8 mouse cellular contexts compared by ENCODE assay signal in the genomic region with DNA sequence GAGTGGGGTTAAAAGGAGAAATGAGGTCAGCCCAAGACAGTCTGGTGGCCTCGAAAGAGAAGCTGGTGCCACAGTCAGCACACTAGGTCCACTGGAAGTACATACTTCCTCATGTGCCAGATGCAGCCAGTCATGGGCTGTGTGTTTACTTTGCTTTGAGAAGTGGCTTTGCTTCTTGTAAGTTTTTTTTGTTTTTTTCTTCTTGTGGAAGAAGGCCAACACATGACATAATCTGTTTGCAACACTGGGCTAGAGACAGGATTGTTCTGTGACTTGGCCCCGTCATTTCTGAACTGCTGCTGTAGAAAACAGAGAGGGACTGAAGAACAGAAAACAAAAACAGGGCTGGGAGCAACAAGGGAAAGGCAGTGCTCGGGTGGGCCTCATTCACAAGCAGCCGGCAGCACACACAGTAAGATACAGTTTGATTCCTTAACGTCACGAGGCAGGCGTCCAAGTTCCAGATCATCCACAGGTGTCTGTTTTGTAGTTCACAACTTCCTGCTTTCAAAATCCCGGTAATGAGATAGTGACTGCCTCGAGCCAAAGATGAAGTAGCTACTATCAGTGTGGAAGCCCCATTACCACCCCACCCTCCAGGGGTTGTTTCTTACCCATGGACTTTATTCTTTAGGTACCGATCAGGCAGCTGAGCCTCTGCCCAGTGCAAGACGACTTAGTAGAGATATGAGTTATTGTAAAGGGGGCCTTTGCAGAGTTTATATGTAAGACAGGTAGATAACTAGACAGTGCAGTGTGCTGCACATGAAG.
DNase-seq lines count a peak whose midpoint lies in the region; ATAC-seq lines count a peak whose summit lies in the region.

No protein-coding gene starts in this region.

- no peaks in the 10 kb centered on the region for H3K9me3 ChIP-seq in midbrain, embryonic 13.5 days
- no peaks in the 10 kb centered on the region for H3K9me3 ChIP-seq in midbrain, embryonic 16.5 days (replicated peaks; ENCODE audit: control insufficient read depth, low read length, poor library complexity, severe bottlenecking)
- H3K9me3 ChIP-seq in heart, embryonic 14.5 days (ENCODE audit: control insufficient read depth, low read length) = no peaks in the 10 kb centered on the region

- no peaks in the 10 kb centered on the region for H3K79me2 ChIP-seq in macrophage (ENCODE audit: inconsistent target)

- no peaks in the 10 kb centered on the region for H3K36me3 ChIP-seq in midbrain, embryonic 13.5 days
- H3K36me3 ChIP-seq in midbrain, embryonic 16.5 days (ENCODE audit: control insufficient read depth, insufficient read depth, low read length) = no peaks in the 10 kb centered on the region
- H3K36me3 ChIP-seq in heart, embryonic 14.5 days (ENCODE audit: control insufficient read depth, insufficient read depth, low read length) = no peaks in the 10 kb centered on the region
- H3K36me3 ChIP-seq in macrophage (ENCODE audit: inconsistent target) = no peaks in the 10 kb centered on the region

- no peak overlapping the region for H3K9ac ChIP-seq in midbrain, embryonic 13.5 days (replicated peaks)
- no peak overlapping the region for H3K9ac ChIP-seq in midbrain, embryonic 16.5 days (ENCODE audit: low read depth, low read length)
- H3K9ac ChIP-seq in heart, embryonic 14.5 days (ENCODE audit: low read length) = no peak overlapping the region

- DNase-seq in brain, adult 2 months (ENCODE audit: low read depth, low spot score) = peak; percentile 76
- peak; percentile 63 for DNase-seq in large intestine, adult 2 months (ENCODE audit: low read depth, low spot score)
- DNase-seq in cerebellum, postnatal 25 days = no peak
- DNase-seq in cerebellum, adult 8-10 months = no peak

- peaks cover 8% of the 10 kb centered on the region; the same call in 1 of the 2 replicates for H3K4me1 ChIP-seq in midbrain, embryonic 13.5 days (replicated peaks)
- H3K4me1 ChIP-seq in midbrain, embryonic 16.5 days (ENCODE audit: control insufficient read depth, insufficient read depth, low read length) = no peaks in the 10 kb centered on the region
- H3K4me1 ChIP-seq in heart, embryonic 14.5 days (ENCODE audit: control insufficient read depth in 2 of 2, insufficient read depth in 2 of 2, low read length in 2 of 2) = peaks cover 14 to 40% of the 10 kb centered on the region in 2 experiments

- no peak overlapping the region for H3K4me3 ChIP-seq in midbrain, embryonic 13.5 days (replicated peaks)
- H3K4me3 ChIP-seq in midbrain, embryonic 16.5 days (ENCODE audit: low read depth, low read length) = no peak overlapping the region
- no peak overlapping the region for H3K4me3 ChIP-seq in heart, embryonic 14.5 days (ENCODE audit: control insufficient read depth in 1 of 2, insufficient read depth in 1 of 2, low read depth in 1 of 2, low read length in 2 of 2)
- no peak overlapping the region for H3K4me3 ChIP-seq in macrophage (ENCODE audit: inconsistent target)

- WGBS in midbrain, embryonic 13.5 days = 79% methylated on average over 11 of the region's 11 CpGs
- WGBS in midbrain, embryonic 16.5 days = 79% methylated on average over 11 of the region's 11 CpGs
- 35% methylated on average over 11 of the region's 11 CpGs for WGBS in heart, embryonic 14.5 days
- 9% methylated on average over 11 of the region's 11 CpGs for WGBS in large intestine, adult 2 months
- 23% methylated on average over 10 of the region's 11 CpGs for whole genome bisulfite sequencing in macrophage (ENCODE audit: missing documents)

- no peaks in the 10 kb centered on the region for H3K27me3 ChIP-seq in midbrain, embryonic 13.5 days
- no peaks in the 10 kb centered on the region for H3K27me3 ChIP-seq in midbrain, embryonic 16.5 days (ENCODE audit: control insufficient read depth, insufficient read depth, low read depth, low read length)
- H3K27me3 ChIP-seq in heart, embryonic 14.5 days (ENCODE audit: control insufficient read depth, insufficient read depth, low read length) = no peaks in the 10 kb centered on the region

- no peak overlapping the region for H3K4me2 ChIP-seq in midbrain, embryonic 13.5 days (replicated peaks)
- no peak overlapping the region for H3K4me2 ChIP-seq in midbrain, embryonic 16.5 days (ENCODE audit: low read length)
- no peak overlapping the region for H3K4me2 ChIP-seq in heart, embryonic 14.5 days (ENCODE audit: low read length)

- no peak overlapping the region for H3K27ac ChIP-seq in midbrain, embryonic 13.5 days
- H3K27ac ChIP-seq in midbrain, embryonic 16.5 days (ENCODE audit: low read length) = no peak overlapping the region
- peak overlapping the region in 1 of 2 experiments; percentile 42; a peak in 2 of 4 replicates for H3K27ac ChIP-seq in heart, embryonic 14.5 days (replicated peaks in 1 of 2; ENCODE audit: control insufficient read depth in 1 of 2, insufficient read depth in 1 of 2, low read depth in 2 of 2, low read length in 2 of 2)
- H3K27ac ChIP-seq in macrophage = peak overlapping the region; percentile 64

- ATAC-seq in midbrain, embryonic 13.5 days = peak; percentile 51; the same call in 1 of the 2 replicates
- no peak for ATAC-seq in midbrain, embryonic 16.5 days
- ATAC-seq in heart, embryonic 14.5 days (ENCODE audit: insufficient number of reproducible peaks, insufficient read depth, low FRiP score, low read depth) = peak; percentile 28; the same call in 1 of the 2 replicates

Comparison
In these comparisons a context has a peak if more than half of its experiments do, and no peak if none do; other contexts are left out.
1. DNase-seq: peak in brain, adult 2 months (single experiment) and large intestine, adult 2 months (single experiment); none in cerebellum, postnatal 25 days (0 of 2) and cerebellum, adult 8-10 months (single experiment).